Mouse (Mus musculus) left cerebral cortex, adult 8-10 months (tissue): ENCODE data around the gene Pus10. TPM values are rescaled to one million over a fixed set of nuclear protein-coding genes. Genes with fewer than 3 reads are reported as not detected.

Experiments
- DNase-seq, 2 experiments: peaks; one replicate each; pipeline ENCODE4 v3.0.0; 2022; ENCODE audit warnings: low spot score in 2 of 2
- total RNA-seq, 4 experiments: library from RNA; stranded (reverse); gene quantifications; 2 replicates each; pipeline ENCODE4 v1.2.4; 2022

The Pus10 gene
- total RNA-seq = 10 to 100 TPM; 12.2 to 18.0 (median 15.9) TPM

GRCm38 (mm10) chr11:23665311-23665786 lies at the start of gene Pus10:
Gene Pus10, plus strand, starts transcription at chr11:23665674.
- no peak for DNase-seq

GRCm38 (mm10) chr11:23618995-23619394 lies 46.5 kb upstream of the Pus10 start:
- DNase-seq = no peak

GRCm38 (mm10) chr11:23630664-23631063 lies 34.8 kb upstream of the Pus10 start:
- no peak for DNase-seq

- DNase-seq = peak; percentile 57 to 73
Measured at GRCm38 (mm10) chr11:23632945-23633878, 32.3 kb upstream of the Pus10 start, which contains the start of gene 0610010F05Rik. Gene 0610010F05Rik, minus strand, starts transcription at chr11:23633639.

- DNase-seq = no peak
Measured at GRCm38 (mm10) chr11:23633879-23634215, 31.6 kb upstream of the Pus10 start.

- DNase-seq = no peak
Measured at GRCm38 (mm10) chr11:23634573-23634972, 30.9 kb upstream of the Pus10 start.

- no peak for DNase-seq
Measured at GRCm38 (mm10) chr11:23647431-23647830, 18.0 kb upstream of the Pus10 start.

- no peak for DNase-seq
Measured at GRCm38 (mm10) chr11:23647835-23648234, 17.6 kb upstream of the Pus10 start.

GRCm38 (mm10) chr11:23653666-23654065 lies 11.8 kb upstream of the Pus10 start:
- no peak for DNase-seq

- DNase-seq = no peak
Measured at GRCm38 (mm10) chr11:23657791-23658190, 7.7 kb upstream of the Pus10 start.

GRCm38 (mm10) chr11:23664232-23664631 lies 1.2 kb upstream of the Pus10 start:
- DNase-seq = no peak

GRCm38 (mm10) chr11:23665798-23666501 lies 476 bp downstream of the Pus10 start, which contains the start of gene Pex13:
Gene Pex13, minus strand, starts transcription at chr11:23665959.
- peak; percentile 76 to 87 for DNase-seq

GRCm38 (mm10) chr11:23666526-23666925 lies 1.1 kb downstream of the Pus10 start:
- no peak for DNase-seq

- DNase-seq = no peak
Measured at GRCm38 (mm10) chr11:23667128-23667527, 1.7 kb downstream of the Pus10 start.

GRCm38 (mm10) chr11:23672256-23672749 lies 6.8 kb downstream of the Pus10 start:
- DNase-seq = no peak

- DNase-seq = no peak
Measured at GRCm38 (mm10) chr11:23676100-23676499, 10.6 kb downstream of the Pus10 start.

GRCm38 (mm10) chr11:23679044-23679642 lies 13.7 kb downstream of the Pus10 start:
- DNase-seq = peak in 1 of 2 experiments; percentile 18

GRCm38 (mm10) chr11:23680435-23680950 lies 15.0 kb downstream of the Pus10 start:
- no peak for DNase-seq

- DNase-seq = no peak
Measured at GRCm38 (mm10) chr11:23682561-23682960, 17.1 kb downstream of the Pus10 start.

- DNase-seq = no peak
Measured at GRCm38 (mm10) chr11:23686671-23687070, 21.2 kb downstream of the Pus10 start.

GRCm38 (mm10) chr11:23688060-23688459 lies 22.6 kb downstream of the Pus10 start:
- DNase-seq = no peak
